Mouse (Mus musculus) kidney, postnatal 0 days (tissue): ENCODE measurements around the gene Tardbp. TPM values are rescaled to one million over a fixed set of nuclear protein-coding genes. Genes with fewer than 3 reads are reported as not detected.

Source experiments
- ATAC-seq: fragments of 200-750 bp; cut with Nextera tagmentation; replicated peaks from 2 replicates; pipeline ENCODE4 v1.8.0; 2017; ENCODE audit warnings: low read depth, moderate number of reproducible peaks, moderate TSS enrichment, moderate library complexity; ENCODE audit not compliant: low FRiP score
- DNase-seq: peaks from one replicate; pipeline ENCODE4 v3.0.0-alpha.2; 2016; ENCODE audit warnings: low spot score
- H3K27ac ChIP-seq: fragments of 300-500 bp; sonication (generic); 2 replicates; pipeline ENCODE4 v1.5.1; 2014; ENCODE audit warnings: mild to moderate bottlenecking
- H3K27me3 ChIP-seq: fragments of 300-500 bp; sonication (generic); 2 replicates; pipeline ENCODE4 v1.6.1; 2014; ENCODE audit warnings: low read length, mixed read lengths; ENCODE audit not compliant: insufficient read depth
- H3K36me3 ChIP-seq: fragments of 300-500 bp; sonication (generic); 2 replicates; pipeline ENCODE4 v1.6.1; 2014; ENCODE audit warnings: low read length, mixed read lengths; ENCODE audit not compliant: insufficient read depth
- H3K4me1 ChIP-seq: fragments of 300-500 bp; sonication (generic); replicated peaks from 2 replicates; pipeline ENCODE4 v1.6.1; 2014; ENCODE audit warnings: antibody characterized with exemption, low read length, mixed read lengths; ENCODE audit not compliant: insufficient read depth
- H3K4me2 ChIP-seq: fragments of 300-500 bp; sonication (generic); 2 replicates; pipeline ENCODE4 v1.6.1; 2014; ENCODE audit warnings: mild to moderate bottlenecking, low read length, moderate library complexity, mixed read lengths
- H3K4me3 ChIP-seq: fragments of 300-500 bp; sonication (generic); replicated peaks from 2 replicates; pipeline ENCODE4 v1.5.1; 2014; ENCODE audit warnings: low read depth, low read length
- H3K9ac ChIP-seq: fragments of 300-500 bp; sonication (generic); 2 replicates; pipeline ENCODE4 v1.6.1; 2014; ENCODE audit warnings: low read depth, low read length
- H3K9me3 ChIP-seq: fragments of 300-500 bp; sonication (generic); replicated peaks from 2 replicates; pipeline ENCODE4 v1.6.1; 2016; ENCODE audit warnings: low read length, inconsistent platforms, mixed read lengths
- CTCF ChIP-seq: IDR thresholded peaks from 2 replicates; pipeline ENCODE4 v1.5.1; 2016; ENCODE audit warnings: antibody characterized with exemption, low read depth, mild to moderate bottlenecking, moderate library complexity
- WGBS: fragments of 180-500 bp; shearing (Covaris S2); extraction: QIAGEN DNeasy Blood & Tissue Kit; methylation state at CpG from one replicate; pipeline ENCODE4 v1.1.7; 2014; 5-methylcytosine and 5-hydroxymethylcytosine counted together
- polyA plus RNA-seq: library from polyadenylated mRNA; unstranded; fragments of >200 nt; fragmentation: Nextera tagmentation; extraction: Ambion mirVana; gene quantifications from 2 replicates; pipeline ENCODE4 v1.2.1, GENCODE M21; 2015

The Tardbp gene
- polyA plus RNA-seq, 1 experiment from 2014 or later: 241 TPM

DNA sequence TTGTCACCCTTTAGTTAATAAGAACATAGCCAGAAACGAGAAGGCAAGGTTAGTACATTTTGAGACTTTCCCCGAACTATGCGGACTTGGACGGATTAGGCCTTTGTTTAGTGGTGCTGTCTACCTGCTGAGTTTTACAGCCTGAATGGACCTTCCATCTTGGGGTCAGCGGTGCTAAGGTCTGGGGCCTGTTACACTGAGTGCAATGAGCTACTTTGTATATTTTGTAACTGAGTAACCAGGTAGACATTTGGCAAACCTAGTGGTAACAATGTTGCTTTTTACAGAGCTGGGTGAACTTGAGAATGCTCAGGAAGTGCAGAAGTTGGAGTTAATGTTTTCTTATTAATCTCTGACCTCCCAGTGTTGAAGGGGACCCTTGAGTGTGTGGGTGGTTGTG, 14.3 kb upstream of the Tardbp start:
- peaks cover 6% of the 10 kb centered on the region; the same call in 1 of the 2 replicates for H3K4me1 ChIP-seq
- H3K4me2 ChIP-seq: no peak overlapping the region
- 53% methylated on average over 5 of the region's 5 CpGs for WGBS
- DNase-seq (peak; percentile 44), ATAC-seq (peak; percentile 84)
- H3K9me3 ChIP-seq: no peaks in the 10 kb centered on the region
- TF ChIP-seq CTCF: peak; percentile 33; the same call in 1 of the 2 replicates
- no peak overlapping the region for H3K4me3 ChIP-seq
- no peaks in the 10 kb centered on the region for H3K36me3 ChIP-seq
- H3K9ac ChIP-seq: no peak overlapping the region
- H3K27ac ChIP-seq: peak overlapping the region; percentile 86
- no peaks in the 10 kb centered on the region for H3K27me3 ChIP-seq

DNA sequence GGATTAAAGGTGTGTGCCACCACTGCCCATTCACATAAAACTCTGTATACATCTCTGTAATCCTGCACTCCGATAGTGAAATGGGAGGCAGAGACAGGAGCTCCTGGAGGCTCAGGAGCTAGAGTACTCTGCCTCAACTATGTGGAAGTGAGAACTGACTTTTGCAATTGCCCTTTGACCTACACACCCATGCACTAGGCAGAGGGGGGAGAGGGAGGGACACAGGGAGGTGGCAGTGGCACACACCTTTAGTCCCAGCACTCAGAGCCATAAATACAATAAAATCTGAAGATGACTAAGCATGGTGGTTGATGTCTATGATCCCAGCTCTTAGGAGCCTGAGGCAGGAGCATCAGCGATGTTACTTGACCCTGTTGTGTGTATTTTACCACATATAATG, 12.6 kb upstream of the Tardbp start:
- H3K9ac ChIP-seq: no peak overlapping the region
- H3K4me1 ChIP-seq: peaks cover 6% of the 10 kb centered on the region; the same call in 1 of the 2 replicates
- H3K4me2 ChIP-seq: no peak overlapping the region
- 79% methylated on average over 2 of the region's 2 CpGs for WGBS
- no peaks in the 10 kb centered on the region for H3K9me3 ChIP-seq
- ATAC-seq: no peak
- no peak overlapping the region for H3K4me3 ChIP-seq
- H3K36me3 ChIP-seq: no peaks in the 10 kb centered on the region
- H3K27ac ChIP-seq: no peak overlapping the region
- no peak for DNase-seq
- no peak for TF ChIP-seq CTCF
- H3K27me3 ChIP-seq: no peaks in the 10 kb centered on the region

DNA sequence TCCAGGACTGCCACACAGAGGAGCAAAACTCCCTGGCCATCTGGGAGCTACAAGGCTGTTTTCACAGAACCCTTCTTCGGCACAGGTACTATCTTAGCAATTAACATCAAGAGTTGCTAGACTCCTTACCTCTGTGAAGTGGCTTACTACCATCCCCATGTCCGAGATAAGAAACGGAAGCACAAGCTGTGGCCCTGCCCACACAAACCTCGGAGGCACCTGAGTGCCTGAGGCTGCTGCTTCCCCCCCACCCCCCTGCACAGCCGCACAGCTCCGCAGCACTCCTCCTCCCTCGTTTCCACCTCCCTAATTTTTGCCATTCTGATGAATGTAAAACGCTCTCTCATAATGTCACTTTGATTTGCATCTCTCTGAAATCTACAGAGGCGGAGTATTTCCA, 11.5 kb upstream of the Tardbp start:
- no peak for DNase-seq
- no peaks in the 10 kb centered on the region for H3K36me3 ChIP-seq
- peaks cover 9% of the 10 kb centered on the region for H3K4me1 ChIP-seq
- no peaks in the 10 kb centered on the region for H3K27me3 ChIP-seq
- no peak for ATAC-seq
- no peak overlapping the region for H3K27ac ChIP-seq
- no peaks in the 10 kb centered on the region for H3K9me3 ChIP-seq
- no peak overlapping the region for H3K4me2 ChIP-seq
- H3K9ac ChIP-seq: no peak overlapping the region
- no peak for TF ChIP-seq CTCF
- no peak overlapping the region for H3K4me3 ChIP-seq
- WGBS: 26% methylated on average over 9 of the region's 9 CpGs

DNA sequence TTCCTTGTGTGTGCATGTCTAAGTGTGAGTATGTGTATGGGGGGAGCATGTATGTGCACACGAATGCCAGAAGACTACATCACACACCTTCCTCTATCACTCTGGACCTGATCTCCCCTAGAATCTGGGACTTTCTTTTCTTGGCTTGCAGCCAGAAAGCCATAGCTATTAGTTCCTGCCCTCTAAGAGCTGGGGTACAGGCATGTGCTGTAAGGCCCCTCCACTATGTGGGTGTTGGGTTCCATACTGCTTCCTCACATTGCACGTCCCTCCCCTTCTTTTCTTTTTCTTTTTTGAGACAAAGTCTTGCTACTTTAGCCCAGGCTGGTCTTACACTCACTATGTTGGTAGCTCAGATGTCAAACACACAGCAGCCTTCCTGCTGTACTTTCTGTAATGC, 8.5 kb upstream of the Tardbp start:
- WGBS: 65% methylated on average over 2 of the region's 2 CpGs
- H3K4me1 ChIP-seq: peaks cover 4% of the 10 kb centered on the region
- DNase-seq (no peak), ATAC-seq (no peak)
- H3K27me3 ChIP-seq: no peaks in the 10 kb centered on the region
- H3K9me3 ChIP-seq: no peaks in the 10 kb centered on the region
- H3K4me3 ChIP-seq: no peak overlapping the region
- TF ChIP-seq CTCF: no peak
- no peak overlapping the region for H3K4me2 ChIP-seq
- H3K27ac ChIP-seq: no peak overlapping the region
- no peak overlapping the region for H3K9ac ChIP-seq
- H3K36me3 ChIP-seq: no peaks in the 10 kb centered on the region

DNA sequence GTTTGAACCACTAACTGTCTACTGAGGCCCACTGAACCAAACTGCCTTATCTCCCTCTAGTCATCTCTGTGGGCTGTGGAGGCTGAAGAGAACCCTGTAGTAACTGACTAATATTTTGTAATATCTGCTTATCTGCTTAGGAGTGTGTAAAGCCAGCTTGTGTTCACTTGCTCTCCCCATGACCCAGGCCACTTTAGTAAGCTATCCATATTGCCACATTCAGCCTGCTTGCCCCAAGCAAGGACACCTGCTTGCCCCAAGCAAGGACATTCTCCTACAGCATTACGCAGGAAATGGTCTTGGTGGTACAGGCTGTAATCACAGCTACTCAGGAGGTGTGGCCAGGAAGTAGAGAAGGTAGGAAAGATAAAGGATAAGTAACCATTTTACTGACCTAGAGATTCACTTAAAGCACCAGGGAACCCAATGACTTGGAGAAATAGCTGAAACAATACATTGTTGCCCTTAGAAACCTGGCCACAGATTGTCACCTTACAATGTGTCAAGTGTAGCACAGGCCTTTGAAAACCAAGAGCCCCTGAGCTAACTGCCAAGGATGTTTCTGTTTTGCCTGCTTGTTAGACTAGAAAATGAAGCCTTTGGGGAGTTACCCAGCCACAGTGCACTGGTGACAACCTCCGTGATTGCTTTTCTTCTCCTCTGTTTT, 6.7 kb upstream of the Tardbp start:
- no peak overlapping the region for H3K4me2 ChIP-seq
- TF ChIP-seq CTCF: no peak
- no peaks in the 10 kb centered on the region for H3K36me3 ChIP-seq
- peaks cover 4% of the 10 kb centered on the region for H3K4me1 ChIP-seq
- H3K4me3 ChIP-seq: no peak overlapping the region
- H3K9ac ChIP-seq: no peak overlapping the region
- 44% methylated on average over 2 of the region's 2 CpGs for WGBS
- peak overlapping the region; percentile 51 for H3K27ac ChIP-seq
- no peak for ATAC-seq
- no peaks in the 10 kb centered on the region for H3K27me3 ChIP-seq
- H3K9me3 ChIP-seq: no peaks in the 10 kb centered on the region
- no peak for DNase-seq

DNA sequence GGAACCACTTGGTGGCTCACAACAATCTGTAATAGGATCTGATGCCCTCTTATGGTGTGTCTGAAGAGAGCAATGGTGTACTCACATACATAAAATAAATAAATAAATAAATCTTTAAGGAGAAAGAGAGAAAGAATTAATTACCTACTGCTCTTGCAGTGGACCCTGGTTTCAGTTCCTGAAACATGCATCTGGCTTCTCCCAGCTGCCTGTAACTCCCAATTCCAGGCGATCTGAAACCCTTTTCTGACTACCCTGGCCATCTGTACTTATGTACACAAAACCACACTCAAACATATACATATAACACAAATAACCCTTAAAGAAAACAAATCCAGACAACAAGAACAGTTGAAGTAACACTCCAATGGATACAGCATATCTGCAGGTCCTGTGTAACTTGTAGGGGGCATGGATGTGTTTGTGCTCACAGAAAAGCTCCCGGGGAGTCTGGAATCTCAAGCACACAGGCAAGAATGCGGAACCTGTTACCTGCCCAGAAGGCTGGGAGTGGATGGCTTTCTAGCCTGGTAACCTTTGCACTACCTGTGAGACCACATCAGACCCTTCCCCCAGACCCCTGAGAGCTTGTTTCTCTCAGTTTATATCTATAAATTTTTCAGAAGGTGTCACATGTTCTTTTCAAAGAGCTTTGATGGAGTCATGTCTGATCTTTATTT, 5.3 kb upstream of the Tardbp start:
- ATAC-seq (peak; percentile 55; the same call in 1 of the 2 replicates), DNase-seq (no peak)
- H3K4me3 ChIP-seq: no peak overlapping the region
- H3K27me3 ChIP-seq: no peaks in the 10 kb centered on the region
- no peaks in the 10 kb centered on the region for H3K9me3 ChIP-seq
- H3K4me2 ChIP-seq: no peak overlapping the region
- no peak for TF ChIP-seq CTCF
- no peak overlapping the region for H3K9ac ChIP-seq
- peak overlapping the region; percentile 77 for H3K27ac ChIP-seq
- WGBS: 55% methylated on average over 3 of the region's 3 CpGs
- H3K36me3 ChIP-seq: no peaks in the 10 kb centered on the region
- H3K4me1 ChIP-seq: peaks cover 6% of the 10 kb centered on the region
